Mouse (Mus musculus) urinary bladder, postnatal 10 days (tissue): ENCODE data around the gene Chst12.
"Not testable (repeated sequence)": the region's sequence is repeated elsewhere in the genome, so short reads cannot be mapped to it uniquely, and the experiment has no call there.

Source experiments
- DNase-seq: peaks from one replicate; pipeline ENCODE4 v3.0.0; 2022; ENCODE audit warnings: low spot score

Gene Chst12

GRCm38 (mm10) chr5:140505208-140505780 lies at the start of gene Chst12:
Chst12 (plus strand) TSS chr5:140505550.
- peak; percentile 98 for DNase-seq

- no peak for DNase-seq
These were observed 43.9 kb upstream of the Chst12 start for GRCm38 (mm10) chr5:140461476-140461875.

DNA sequence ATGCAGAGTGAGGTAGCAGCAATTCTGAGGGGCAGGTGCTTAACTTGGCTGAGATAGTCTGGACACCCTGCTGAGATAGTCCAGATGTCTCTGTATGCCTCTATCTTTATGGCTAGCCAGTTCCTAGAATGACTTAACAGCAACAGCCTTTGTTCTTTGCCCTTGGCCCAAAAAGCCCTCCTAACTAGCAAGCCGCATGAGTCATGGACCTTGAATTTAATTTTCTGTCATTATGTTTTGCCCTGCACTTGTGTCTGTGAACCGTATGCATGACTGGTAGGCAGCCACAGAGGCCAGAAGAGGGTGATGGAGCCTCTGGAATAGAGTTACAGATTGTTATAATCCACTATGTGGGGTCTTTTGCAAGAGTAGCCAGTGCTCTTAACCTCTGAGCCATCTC lies 42.2 kb upstream of the Chst12 start:
- not testable (repeated sequence) for DNase-seq

- no peak for DNase-seq
These were observed 40.4 kb upstream of the Chst12 start for GRCm38 (mm10) chr5:140464943-140465342.

DNA sequence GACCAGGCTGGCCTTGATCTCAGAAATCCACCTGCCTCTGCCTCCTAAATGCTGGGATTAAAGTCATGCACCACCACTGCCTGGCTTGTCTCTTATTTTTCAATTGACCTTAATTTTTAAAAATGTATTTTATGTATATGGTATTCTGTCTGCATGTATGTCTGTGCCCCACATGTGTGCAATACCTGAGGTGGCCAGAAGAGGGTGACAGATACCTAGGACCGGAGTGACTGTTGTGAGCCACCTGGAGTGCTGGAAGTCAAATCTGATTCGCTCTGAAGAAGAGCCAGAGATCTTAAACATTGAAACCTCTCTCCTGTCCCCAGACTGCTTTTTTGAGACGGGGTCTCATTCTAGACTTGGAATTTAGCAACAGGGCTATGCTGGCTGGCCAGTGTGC lies 33.0 kb upstream of the Chst12 start:
- no peak for DNase-seq

DNA sequence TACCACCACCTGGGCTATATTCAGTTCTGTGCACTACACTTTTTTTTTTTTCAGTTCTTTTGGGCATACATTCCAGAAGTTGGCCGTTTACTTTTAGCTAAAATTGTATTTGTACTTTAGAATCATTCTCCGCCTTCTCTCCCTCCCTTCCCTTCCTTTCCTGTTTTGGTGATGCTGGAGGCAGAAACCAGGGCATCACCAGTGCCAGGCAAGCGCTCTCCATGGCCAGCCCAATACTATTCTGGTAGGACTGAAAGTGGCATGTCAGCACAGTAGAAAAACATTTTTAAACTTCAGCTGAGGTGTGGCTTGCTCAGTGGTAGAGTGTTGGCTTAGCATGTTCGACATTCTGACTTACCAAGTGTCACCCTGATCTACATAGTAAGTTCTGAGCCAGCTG lies 23.9 kb upstream of the Chst12 start:
- DNase-seq = no peak

DNA sequence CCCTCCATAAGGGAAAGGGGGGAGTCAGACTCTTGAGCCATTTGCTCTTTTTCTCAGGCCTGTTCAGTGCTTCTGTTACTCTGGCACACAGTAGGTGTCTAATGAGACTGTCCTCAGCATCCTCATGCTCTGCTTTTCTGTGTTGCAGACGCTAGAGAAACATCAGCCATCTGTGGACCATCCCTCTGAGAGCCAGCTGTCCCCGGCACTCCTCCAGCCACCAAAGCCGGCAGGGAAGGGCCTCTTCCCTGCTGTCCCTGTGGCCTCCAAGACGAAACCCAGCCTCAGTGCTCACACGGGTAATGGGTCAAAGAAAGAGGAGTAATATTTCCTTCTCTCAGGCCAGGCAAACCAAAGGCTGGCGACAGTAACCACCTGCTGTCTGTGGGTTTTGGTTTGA lies 14.2 kb upstream of the Chst12 start:
- no peak for DNase-seq

GRCm38 (mm10) chr5:140492684-140493233 lies 12.6 kb upstream of the Chst12 start:
- no peak for DNase-seq

DNA sequence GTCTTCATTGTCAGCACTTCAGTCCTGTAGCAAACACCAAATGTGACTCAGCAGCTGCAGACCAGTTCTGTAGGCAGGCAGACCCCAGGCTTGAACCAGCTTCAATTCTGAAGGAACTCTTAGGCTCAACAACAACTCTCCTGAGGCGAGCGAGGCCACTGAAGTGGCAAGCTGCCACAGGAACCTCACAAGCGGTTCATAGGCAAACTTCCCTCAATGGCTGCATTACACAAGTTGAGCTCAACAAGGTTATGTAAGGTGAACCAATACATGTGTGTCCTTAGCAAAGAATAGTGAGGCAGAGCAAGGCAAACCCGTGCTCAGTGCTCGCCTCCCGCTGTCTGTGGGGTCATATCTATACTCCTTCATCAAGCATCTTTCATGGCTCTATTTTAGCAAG lies 7.2 kb upstream of the Chst12 start:
- DNase-seq = no peak

DNA sequence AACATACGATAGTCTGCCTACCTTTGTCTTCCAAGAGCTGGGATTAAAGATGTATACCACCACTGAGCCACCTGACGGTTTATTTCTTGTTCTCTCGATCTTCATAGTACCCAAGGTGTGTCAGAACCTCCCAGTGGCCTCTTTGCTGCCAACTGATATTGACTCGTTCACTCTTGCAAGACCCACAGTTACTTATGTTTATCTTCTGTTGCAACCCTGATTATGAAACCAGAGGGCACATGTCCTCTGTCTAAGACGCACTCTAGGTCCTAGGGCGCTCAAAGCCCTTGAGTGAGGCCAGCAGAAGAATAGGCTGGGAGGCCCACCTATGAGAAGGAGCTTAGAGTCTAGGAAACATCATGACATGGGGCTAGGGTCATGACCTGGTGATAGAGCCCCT lies 4.6 kb upstream of the Chst12 start:
- no peak for DNase-seq

DNA sequence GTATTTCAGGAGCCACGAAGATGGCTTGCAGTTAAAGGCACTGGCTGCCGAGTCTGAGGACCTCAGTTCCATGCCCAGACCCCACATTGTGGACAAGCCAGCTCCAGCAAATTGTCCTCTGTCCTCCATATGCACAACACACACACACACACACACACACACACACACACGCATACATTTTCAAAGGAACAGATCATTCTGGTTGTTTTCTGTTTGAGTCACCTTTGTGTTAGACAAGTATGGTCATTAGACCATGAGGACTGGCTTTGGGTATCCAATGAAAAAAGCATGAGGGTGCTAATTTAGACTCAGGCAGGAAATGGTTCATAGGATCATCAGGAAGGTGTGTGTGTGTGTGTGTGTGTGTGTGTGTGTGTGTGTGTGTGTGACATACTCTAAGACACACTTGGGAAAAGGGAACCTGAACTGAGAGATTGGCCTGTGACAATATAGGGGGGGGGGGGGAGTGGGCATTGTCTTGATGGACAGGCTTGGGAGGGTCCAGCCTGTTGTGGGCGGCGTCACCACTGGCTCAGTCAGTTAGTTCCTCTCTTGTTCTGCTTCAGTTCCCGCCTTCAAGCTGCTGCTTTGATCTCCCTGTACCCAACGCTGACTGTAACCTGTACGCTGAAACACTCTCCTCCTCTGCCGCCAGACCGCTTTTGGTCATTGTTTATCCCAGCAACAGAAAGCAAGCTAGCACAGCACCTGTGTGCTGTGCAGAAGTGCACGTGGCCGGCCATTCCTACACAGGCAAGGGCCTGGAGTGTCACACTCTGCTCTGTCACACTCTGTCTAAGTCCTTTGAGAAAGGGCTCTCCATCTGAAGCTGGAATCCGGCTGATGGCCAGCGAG lies 3.1 kb upstream of the Chst12 start:
- DNase-seq = no peak

GRCm38 (mm10) chr5:140502925-140503324 lies 2.4 kb upstream of the Chst12 start:
- not testable (repeated sequence) for DNase-seq

DNA sequence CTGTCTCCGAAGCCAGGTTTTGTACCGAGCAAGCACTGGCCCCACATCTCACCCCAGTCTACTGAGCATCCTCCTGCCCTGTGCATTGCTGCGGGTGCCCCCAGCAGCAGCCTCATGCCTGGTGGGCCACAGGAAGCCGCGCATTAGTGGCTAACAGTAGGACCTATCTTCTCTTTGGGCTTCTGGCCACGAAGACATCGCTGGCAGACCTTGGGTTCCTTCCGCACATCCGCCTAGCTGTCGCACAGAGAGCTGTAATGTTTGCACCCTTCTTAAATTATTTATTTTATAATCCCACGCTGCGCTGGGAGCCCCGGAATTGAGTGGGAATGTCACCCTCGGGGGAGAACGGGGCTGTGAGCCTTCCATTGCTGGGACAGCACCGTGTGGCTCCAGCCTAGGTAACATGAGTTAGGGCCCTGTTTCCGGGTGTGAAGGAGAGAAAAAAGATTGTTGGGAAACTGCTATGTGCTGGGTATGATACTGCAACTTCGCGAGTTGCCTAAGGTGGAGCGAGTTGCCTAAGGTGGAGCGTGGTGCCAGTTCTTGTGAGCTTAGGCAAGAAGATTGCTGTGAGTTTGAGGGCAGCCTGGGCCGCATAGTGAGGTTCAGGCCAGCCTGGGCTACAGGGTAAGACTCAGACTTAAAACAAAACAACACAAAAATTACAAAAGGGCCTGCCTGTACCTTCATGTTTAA lies 895 bp downstream of the Chst12 start:
- DNase-seq = no peak

DNA sequence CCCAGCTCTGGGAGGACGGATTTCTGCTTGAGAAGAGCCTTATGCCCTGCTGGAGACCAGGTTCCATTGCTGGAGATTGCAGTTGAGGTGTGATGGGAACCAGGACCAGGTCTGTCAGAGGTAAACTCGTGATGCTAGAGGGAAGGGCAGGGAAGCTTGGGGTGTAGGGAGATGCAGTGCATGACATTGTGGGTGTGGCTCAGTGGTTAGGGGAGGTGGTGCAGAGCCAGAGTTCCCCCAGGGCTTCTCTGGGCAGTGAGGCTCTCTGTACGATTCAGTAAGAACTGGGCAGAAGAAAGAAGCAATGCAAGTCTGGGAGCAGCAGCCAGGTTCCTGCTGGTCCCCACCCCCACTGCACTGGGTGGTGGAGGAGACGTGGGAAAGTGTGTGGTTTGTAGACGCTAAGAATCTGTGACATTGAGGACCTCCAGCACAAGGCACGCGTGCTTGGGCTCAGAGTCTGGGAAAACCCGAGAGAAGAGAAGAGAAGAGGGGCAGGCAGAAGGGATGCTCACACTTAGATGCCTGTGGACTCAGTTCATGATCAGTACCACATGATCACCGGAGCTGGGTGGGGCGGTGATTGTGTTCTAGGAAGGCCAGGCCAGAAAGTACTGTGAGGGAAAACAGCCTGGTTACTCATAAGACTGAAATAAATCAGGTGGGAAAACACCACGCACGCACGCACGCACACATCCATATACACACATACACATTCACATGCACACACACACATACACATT lies 2.3 kb downstream of the Chst12 start:
- no peak for DNase-seq

DNA sequence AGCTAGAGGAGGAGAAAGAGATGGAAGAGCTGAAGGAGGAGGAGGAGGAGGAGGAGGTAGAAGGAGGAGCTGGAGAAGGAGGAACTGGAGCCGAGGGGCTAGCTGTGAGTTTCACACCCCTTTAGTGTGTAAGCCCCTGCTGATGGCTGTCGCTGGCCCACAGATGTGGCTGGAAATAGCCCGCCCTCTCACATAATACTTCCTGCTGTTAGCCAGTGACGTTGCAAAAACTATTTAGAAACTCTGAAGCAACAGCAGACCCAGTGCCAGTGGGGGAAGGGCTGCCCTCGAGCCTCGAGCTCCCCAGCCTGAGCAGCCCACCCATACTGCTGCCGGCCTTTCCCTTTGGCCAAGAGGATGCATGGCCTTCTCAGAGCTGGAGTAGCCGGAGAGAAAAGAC lies 3.3 kb downstream of the Chst12 start:
- no peak for DNase-seq

- DNase-seq = no peak
These were observed 3.9 kb downstream of the Chst12 start for GRCm38 (mm10) chr5:140509204-140509603.

GRCm38 (mm10) chr5:140510012-140511000 lies 5.0 kb downstream of the Chst12 start:
- no peak for DNase-seq

GRCm38 (mm10) chr5:140513921-140514320 lies 8.6 kb downstream of the Chst12 start:
- DNase-seq = no peak

DNA sequence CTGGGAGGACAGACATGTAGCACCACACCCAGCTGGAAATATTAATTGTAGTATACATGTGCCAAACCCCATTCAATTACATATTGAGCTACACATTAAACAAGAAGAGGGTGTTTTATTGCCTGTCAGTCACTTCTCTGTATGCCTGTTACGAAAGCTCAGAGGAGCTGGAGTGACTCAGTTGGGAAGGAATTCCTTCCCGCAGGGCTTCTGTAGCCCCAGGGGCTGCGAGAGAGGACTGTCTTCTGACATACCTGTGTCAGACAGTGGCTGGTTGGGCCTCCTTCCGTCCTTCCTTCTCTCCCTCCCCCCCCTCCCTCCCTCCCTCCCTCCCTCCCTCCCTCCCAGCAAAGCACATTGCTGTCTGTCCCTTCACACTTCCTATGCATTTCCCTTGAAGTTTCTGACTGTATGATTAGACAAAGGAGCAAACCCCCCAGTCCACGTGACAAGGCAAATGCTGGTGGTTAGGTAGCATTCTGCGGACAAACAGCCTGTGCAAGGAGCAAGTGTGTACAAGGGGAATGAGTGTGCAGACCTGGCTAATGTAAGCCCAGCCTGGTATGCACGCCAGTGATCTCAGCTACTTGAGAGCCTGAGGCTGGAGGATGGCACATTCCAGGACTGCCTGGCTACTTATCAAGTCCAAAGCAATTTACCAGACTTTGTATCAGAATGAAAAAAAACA lies 9.6 kb downstream of the Chst12 start:
- DNase-seq = no peak
